Mouse (Mus musculus): Measurements from ENCODE around the gene Pon2.
"Not testable (repeated sequence)": the region's sequence is repeated elsewhere in the genome, so short reads cannot be mapped to it uniquely, and the experiment has no call there.

Gene Pon2

DNA sequence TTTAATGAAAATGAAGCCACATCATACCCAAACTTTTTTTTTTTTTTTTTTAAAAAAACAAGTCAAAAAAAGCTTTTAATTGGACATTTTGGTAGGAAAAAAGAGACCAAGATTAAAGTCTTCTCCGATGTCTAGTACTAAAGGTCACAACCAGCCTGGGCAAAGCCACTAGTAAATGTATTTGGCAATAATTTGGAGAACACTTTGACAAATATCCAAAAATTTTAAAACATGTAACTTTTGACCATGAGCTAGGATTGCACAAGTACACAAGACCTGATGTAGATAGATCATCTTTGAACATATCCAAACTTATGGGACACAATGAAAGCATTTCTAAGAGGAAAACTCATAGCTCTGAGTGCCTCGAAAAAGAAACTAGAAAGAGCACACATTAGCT lies 74.7 kb downstream of the Pon2 start:
- DNase-seq (ENCODE audit: low spot score) = not testable (repeated sequence)

DNA sequence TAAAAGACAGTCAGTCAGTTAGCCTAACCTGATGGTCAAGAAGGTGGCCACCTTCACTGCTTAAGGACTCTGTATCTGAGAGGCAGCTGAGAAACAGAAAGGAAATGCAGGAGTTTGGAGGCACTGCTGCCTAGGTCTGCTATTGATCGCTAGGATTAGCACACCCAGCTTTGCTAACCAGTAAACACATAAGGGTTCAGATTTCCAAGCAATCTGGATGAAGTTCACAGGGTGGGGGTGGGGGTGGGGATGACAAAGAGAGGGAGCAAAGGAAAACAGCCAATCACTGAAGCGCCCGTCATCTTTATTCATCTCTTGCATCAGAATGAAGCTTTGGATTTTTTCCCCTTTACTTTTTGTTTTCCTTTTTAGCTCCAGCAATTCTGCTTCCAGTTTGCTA lies 76.2 kb downstream of the Pon2 start:
- DNase-seq (ENCODE audit: low spot score) = no peak

DNA sequence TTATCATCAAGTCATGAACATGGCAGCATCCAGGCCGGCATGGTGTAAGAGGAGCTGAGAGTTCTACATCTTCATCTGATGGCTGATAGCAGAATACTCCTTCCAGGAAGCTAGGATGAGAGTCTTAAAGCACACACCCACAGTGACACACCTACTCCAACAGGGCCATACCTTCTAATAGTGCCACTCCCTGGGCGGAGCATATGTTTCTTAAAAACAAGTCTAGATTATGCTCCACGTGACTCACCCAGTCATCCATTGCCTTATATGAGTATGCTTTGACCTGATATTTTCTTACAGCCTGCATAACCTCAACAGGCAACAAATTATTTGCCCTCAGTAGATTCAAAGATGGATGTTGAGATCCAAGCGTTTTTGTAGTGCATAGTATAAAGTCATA lies 80.1 kb downstream of the Pon2 start:
- DNase-seq (ENCODE audit: low spot score) = no peak
